In the genomic region with DNA sequence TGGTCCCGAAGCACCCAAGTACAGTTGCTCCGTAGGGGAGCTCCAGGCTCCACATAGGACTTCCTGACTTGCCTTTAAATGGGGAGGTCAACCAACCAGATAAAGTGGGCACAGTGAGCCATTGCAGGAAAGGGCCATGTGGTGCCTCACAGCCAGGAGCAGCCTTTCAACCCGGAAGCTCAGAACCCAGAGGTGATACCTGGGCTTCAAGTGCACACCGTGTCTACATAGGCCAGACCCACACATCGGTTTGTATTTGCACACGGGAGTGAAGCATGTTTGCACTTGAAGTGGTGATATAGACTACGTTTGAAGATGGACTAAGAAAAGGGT, we compare ENCODE assay signal across 8 mouse cellular contexts. TPM values are rescaled to one million over a fixed set of nuclear protein-coding genes. Genes with fewer than 3 reads are reported as not detected.
A peak's percentile ranks its signal among the peaks of the same experiment; 100 is the strongest.
DNase-seq lines count a peak whose midpoint lies in the region; ATAC-seq and TF ChIP-seq lines count a peak whose summit lies in the region.

No protein-coding gene starts in this region.

- H3K27me3 ChIP-seq in embryonic facial prominence, embryonic 12.5 days = peaks cover 19% of the 10 kb centered on the region; the same call in 1 of the 2 replicates
- peaks cover 9% of the 10 kb centered on the region for H3K27me3 ChIP-seq in midbrain, embryonic 14.5 days (ENCODE audit: control insufficient read depth, insufficient read depth, low read length)

- H3K4me1 ChIP-seq in embryonic facial prominence, embryonic 12.5 days = no peaks in the 10 kb centered on the region
- no peaks in the 10 kb centered on the region for H3K4me1 ChIP-seq in midbrain, embryonic 14.5 days (ENCODE audit: control insufficient read depth, insufficient read depth, low read length)

- no peak for ATAC-seq in embryonic facial prominence, embryonic 12.5 days (ENCODE audit: insufficient number of reproducible peaks, insufficient read depth, low FRiP score, low TSS enrichment)
- peak; percentile 61; the same call in 1 of the 2 replicates for ATAC-seq in midbrain, embryonic 14.5 days (ENCODE audit: low FRiP score, low TSS enrichment)

- peak overlapping the region; percentile 64 for H3K4me2 ChIP-seq in embryonic facial prominence, embryonic 12.5 days (replicated peaks)
- peak overlapping the region; percentile 80 for H3K4me2 ChIP-seq in midbrain, embryonic 14.5 days (ENCODE audit: low read length)

- H3K4me3 ChIP-seq in layer of hippocampus, adult 2 months = peak overlapping the region; percentile 69
- peak overlapping the region; percentile 53 for H3K4me3 ChIP-seq in embryonic facial prominence, embryonic 12.5 days
- H3K4me3 ChIP-seq in midbrain, embryonic 14.5 days (replicated peaks; ENCODE audit: low read depth, low read length) = peak overlapping the region; percentile 49

- H3K36me3 ChIP-seq in embryonic facial prominence, embryonic 12.5 days = no peaks in the 10 kb centered on the region
- H3K36me3 ChIP-seq in midbrain, embryonic 14.5 days (ENCODE audit: control insufficient read depth, insufficient read depth, low read length) = no peaks in the 10 kb centered on the region

- no peak for TF ChIP-seq CTCF in layer of hippocampus, adult 2 months (conservative IDR thresholded peaks at IDR 0.05)

- no peaks in the 10 kb centered on the region for H3K9me3 ChIP-seq in embryonic facial prominence, embryonic 12.5 days
- H3K9me3 ChIP-seq in midbrain, embryonic 14.5 days (ENCODE audit: control insufficient read depth, low read length) = no peaks in the 10 kb centered on the region

- H3K27ac ChIP-seq in layer of hippocampus, adult 2 months = peak overlapping the region; percentile 89; the same call in 1 of the 2 replicates
- no peak overlapping the region for H3K27ac ChIP-seq in embryonic facial prominence, embryonic 12.5 days
- H3K27ac ChIP-seq in midbrain, embryonic 14.5 days (replicated peaks; ENCODE audit: low read depth, low read length) = no peak overlapping the region

- WGBS in embryonic facial prominence, embryonic 12.5 days = 41% methylated on average over 7 of the region's 7 CpGs
- 52% methylated on average over 7 of the region's 7 CpGs for WGBS in midbrain, embryonic 14.5 days

- no peak overlapping the region for H3K9ac ChIP-seq in embryonic facial prominence, embryonic 12.5 days
- peak overlapping the region; percentile 55; the same call in 1 of the 2 replicates for H3K9ac ChIP-seq in midbrain, embryonic 14.5 days (replicated peaks; ENCODE audit: low read length)

- no peak for DNase-seq in layer of hippocampus, adult 2 months (ENCODE audit: low spot score in 2 of 2)
- no peak for DNase-seq in layer of hippocampus, adult 9-11 months
- peak; percentile 70 for DNase-seq in induced T-regulatory cell, adult 2 months (ENCODE audit: low read depth)
- no peak for DNase-seq in midbrain, embryonic 14.5 days
- DNase-seq in embryo, embryonic 9.5 days (ENCODE audit: extremely low spot score) = no peak
- no peak for DNase-seq in adrenal gland, postnatal 10 days
- DNase-seq in adrenal gland, adult 18-20 months (ENCODE audit: low spot score in 2 of 2) = no peak

RNA-seq across cellular contexts. Expression of gene Prps2, which starts 0.3 kb away (rescaled TPM):
- total RNA-seq in layer of hippocampus, adult 2 months (2021) = 10 to 100 TPM; 22.4 to 24.7 TPM
- polyA plus RNA-seq in embryonic facial prominence, embryonic 12.5 days (2016; fragmentation: Nextera tagmentation; extraction: Ambion mirVana) = 14.9 and 16.4 TPM in 2 replicates
- polyA plus RNA-seq in midbrain, embryonic 14.5 days (2014; fragmentation: Nextera tagmentation; extraction: Ambion mirVana) = 4.1 and 7.1 TPM in 2 replicates
- 10 to 100 TPM; 19.3 to 22.5 TPM for total RNA-seq in adrenal gland, postnatal 10 days (2021)
- total RNA-seq in adrenal gland, adult 18-20 months (2021) = 10 to 100 TPM; 18.2 to 25.3 TPM

RNA-seq across cellular contexts. Expression of gene Tlr7, which starts 52.5 kb away (rescaled TPM):
- 1 to 10 TPM; 2.5 to 2.7 TPM for total RNA-seq in layer of hippocampus, adult 2 months (2021)
- polyA plus RNA-seq in embryonic facial prominence, embryonic 12.5 days (2016; fragmentation: Nextera tagmentation; extraction: Ambion mirVana) = 0.47 and 0.73 TPM in 2 replicates
- 0.07 and 0.84 TPM in 2 replicates for polyA plus RNA-seq in midbrain, embryonic 14.5 days (2014; fragmentation: Nextera tagmentation; extraction: Ambion mirVana)
- 1 to 10 TPM; 2.2 to 2.6 TPM for total RNA-seq in adrenal gland, postnatal 10 days (2021)
- 1 to 10 TPM; 3.0 to 7.0 TPM for total RNA-seq in adrenal gland, adult 18-20 months (2021)
